ENCODE assay signal across 8 mouse cellular contexts in genomic region chr17:88752827-88753471, GRCm38 (mm10). TPM values are rescaled to one million over a fixed set of nuclear protein-coding genes. Genes with fewer than 3 reads are reported as not detected.
DNase-seq lines count a peak whose midpoint lies in the region; ATAC-seq and TF ChIP-seq lines count a peak whose summit lies in the region.

No protein-coding gene starts in this region.

- DNase-seq in right cerebral cortex, adult 18-20 months, result peak; percentile 52
- no peak for DNase-seq in right cerebral cortex, postnatal 36 days (ENCODE audit: low spot score in 2 of 2)
- DNase-seq in adrenal gland, postnatal 25 days, result peak; percentile 37
- DNase-seq in frontal cortex, postnatal 10 days (ENCODE audit: low spot score in 2 of 2), result no peak

- no peaks in the 10 kb centered on the region for H3K36me3 ChIP-seq in heart, embryonic 13.5 days
- H3K36me3 ChIP-seq in kidney, embryonic 16.5 days (ENCODE audit: insufficient read depth, low read length), result no peaks in the 10 kb centered on the region
- H3K36me3 ChIP-seq in lung, embryonic 15.5 days, result no peaks in the 10 kb centered on the region

- H3K27me3 ChIP-seq in heart, embryonic 13.5 days (replicated peaks), result peaks cover 19% of the 10 kb centered on the region
- no peaks in the 10 kb centered on the region for H3K27me3 ChIP-seq in kidney, embryonic 16.5 days (ENCODE audit: insufficient read depth, low read length)
- no peaks in the 10 kb centered on the region for H3K27me3 ChIP-seq in lung, embryonic 15.5 days

- no peak overlapping the region for H3K9ac ChIP-seq in heart, embryonic 13.5 days
- peak overlapping the region; percentile 42 for H3K9ac ChIP-seq in kidney, embryonic 16.5 days (replicated peaks; ENCODE audit: low read length)
- H3K9ac ChIP-seq in lung, embryonic 15.5 days, result no peak overlapping the region

- TF ChIP-seq CTCF in olfactory bulb, adult 2 months (IDR thresholded peaks at IDR 0.05; ENCODE audit: insufficient read depth, low read depth, low read length), result peak; percentile 69

- ATAC-seq in heart, embryonic 13.5 days (ENCODE audit: extremely low read depth, insufficient number of reproducible peaks, low FRiP score, low TSS enrichment), result no peak
- ATAC-seq in kidney, embryonic 16.5 days (ENCODE audit: low FRiP score, low TSS enrichment), result peak; percentile 86; the same call in 1 of the 2 replicates
- peak; percentile 49; the same call in 1 of the 2 replicates for ATAC-seq in lung, embryonic 15.5 days (ENCODE audit: borderline replicate concordance, extremely low read depth, low FRiP score, low TSS enrichment)

- WGBS in heart, embryonic 13.5 days, result 5% methylated on average over 17 of the region's 17 CpGs
- WGBS in kidney, embryonic 16.5 days, result 2% methylated on average over 17 of the region's 17 CpGs
- WGBS in lung, embryonic 15.5 days, result 9% methylated on average over 17 of the region's 17 CpGs
- 10% methylated on average over 17 of the region's 17 CpGs for WGBS in olfactory bulb, adult 2 months

- H3K27ac ChIP-seq in heart, embryonic 13.5 days (replicated peaks), result no peak overlapping the region
- no peak overlapping the region for H3K27ac ChIP-seq in kidney, embryonic 16.5 days (ENCODE audit: low read length)
- no peak overlapping the region for H3K27ac ChIP-seq in lung, embryonic 15.5 days
- no peak overlapping the region for H3K27ac ChIP-seq in olfactory bulb, adult 2 months (ENCODE audit: insufficient read depth, low read depth, low read length)

- peak overlapping the region; percentile 62 for H3K4me2 ChIP-seq in heart, embryonic 13.5 days
- peak overlapping the region; percentile 51 for H3K4me2 ChIP-seq in kidney, embryonic 16.5 days (replicated peaks; ENCODE audit: low read depth, low read length)
- peak overlapping the region; percentile 44 for H3K4me2 ChIP-seq in lung, embryonic 15.5 days

- no peaks in the 10 kb centered on the region for H3K9me3 ChIP-seq in heart, embryonic 13.5 days
- H3K9me3 ChIP-seq in kidney, embryonic 16.5 days (ENCODE audit: low read length), result no peaks in the 10 kb centered on the region
- H3K9me3 ChIP-seq in lung, embryonic 15.5 days, result no peaks in the 10 kb centered on the region

- H3K4me1 ChIP-seq in heart, embryonic 13.5 days, result peaks cover 15% of the 10 kb centered on the region
- peaks cover 5% of the 10 kb centered on the region; the same call in 1 of the 2 replicates for H3K4me1 ChIP-seq in kidney, embryonic 16.5 days (ENCODE audit: insufficient read depth, low read length)
- 0 out of 2 replicates have a peak, but pooled peaks cover 3% of the 10 kb centered on the region for H3K4me1 ChIP-seq in lung, embryonic 15.5 days
- peaks cover 25% of the 10 kb centered on the region for H3K4me1 ChIP-seq in olfactory bulb, adult 2 months (ENCODE audit: control insufficient read depth, insufficient read depth, low read length)

- no peak for TF ChIP-seq POLR2A in olfactory bulb, adult 2 months (IDR thresholded peaks at IDR 0.05; ENCODE audit: insufficient read depth, low read depth, low read length)

- peak overlapping the region; percentile 33 for H3K4me3 ChIP-seq in heart, embryonic 13.5 days
- H3K4me3 ChIP-seq in kidney, embryonic 16.5 days (ENCODE audit: low read length), result peak overlapping the region; percentile 35
- H3K4me3 ChIP-seq in lung, embryonic 15.5 days, result no peak overlapping the region
- no peak overlapping the region for H3K4me3 ChIP-seq in olfactory bulb, adult 2 months (ENCODE audit: insufficient read depth, low read depth, low read length)

RNA-seq across cellular contexts. Expression of gene Lhcgr, which starts 38.8 kb away (rescaled TPM):
- not detected in 2 replicates for total RNA-seq in adrenal gland, postnatal 25 days (2021)
- 0.17 TPM in 1 of 2 replicates, not detected in the other for polyA plus RNA-seq in heart, embryonic 13.5 days (2015; fragmentation: Nextera tagmentation; extraction: Ambion mirVana)
- 0.14 and 0.45 TPM in 2 replicates for polyA plus RNA-seq in kidney, embryonic 16.5 days (2015; fragmentation: Nextera tagmentation; extraction: Ambion mirVana)
- polyA plus RNA-seq in lung, embryonic 15.5 days (2015; fragmentation: Nextera tagmentation; extraction: Ambion mirVana), result 0.17 and 0.31 TPM in 2 replicates
- not detected in 2 replicates for polyA plus RNA-seq in olfactory bulb, adult 2 months (2012; ENCODE audit: insufficient read depth, insufficient read length, low replicate concordance, missing spikeins)

Comparison
In these comparisons a context has a peak if more than half of its experiments do, and no peak if none do; other contexts are left out.
1. DNase-seq: peak in right cerebral cortex, adult 18-20 months (single experiment) and adrenal gland, postnatal 25 days (single experiment); none in right cerebral cortex, postnatal 36 days (0 of 2) and frontal cortex, postnatal 10 days (0 of 2).
2. H3K4me3 ChIP-seq: peak in heart, embryonic 13.5 days (single experiment) and kidney, embryonic 16.5 days (single experiment); none in lung, embryonic 15.5 days (single experiment) and olfactory bulb, adult 2 months (single experiment).
3. Peak in every context shown above with its lines, with median percentiles within 50 percentile points of each other: H3K4me2 ChIP-seq.